Mouse (Mus musculus) adrenal gland, postnatal 14 days (tissue): ENCODE data around the gene Pde3a. TPM values are rescaled to one million over a fixed set of nuclear protein-coding genes. Genes with fewer than 3 reads are reported as not detected.

Experiments used
- DNase-seq: peaks from one replicate; pipeline ENCODE4 v3.0.0; 2021; ENCODE audit warnings: mixed read lengths
- total RNA-seq: library from RNA; stranded (reverse); gene quantifications from 2 replicates; pipeline ENCODE4 v1.2.3, GENCODE M21; 2021

The Pde3a gene
- total RNA-seq, 1 experiment from 2014 or later, result 15.6 TPM

GRCm38 (mm10) chr6:141328071-141328470, 79.0 kb downstream of the Pde3a start:
- DNase-seq, result no peak

- no peak for DNase-seq
Measured at GRCm38 (mm10) chr6:141331464-141331863, 82.4 kb downstream of the Pde3a start.

GRCm38 (mm10) chr6:141332613-141333165, 83.6 kb downstream of the Pde3a start:
- DNase-seq, result peak; percentile 19

GRCm38 (mm10) chr6:141333245-141333644, 84.2 kb downstream of the Pde3a start:
- peak; percentile 79 for DNase-seq

GRCm38 (mm10) chr6:141335878-141336277, 86.8 kb downstream of the Pde3a start:
- DNase-seq, result no peak

- no peak for DNase-seq
Measured at GRCm38 (mm10) chr6:141336438-141336837, 87.4 kb downstream of the Pde3a start.

- peak; percentile 46 for DNase-seq
Measured at GRCm38 (mm10) chr6:141337673-141338072, 88.6 kb downstream of the Pde3a start.

- no peak for DNase-seq
Measured at GRCm38 (mm10) chr6:141341385-141341784, 92.3 kb downstream of the Pde3a start.

- DNase-seq, result no peak
Measured at GRCm38 (mm10) chr6:141347870-141348269, 98.8 kb downstream of the Pde3a start.

GRCm38 (mm10) chr6:141348542-141348941, 99.5 kb downstream of the Pde3a start:
- no peak for DNase-seq

GRCm38 (mm10) chr6:141350261-141350660, 101.2 kb downstream of the Pde3a start:
- no peak for DNase-seq

- no peak for DNase-seq
Measured at GRCm38 (mm10) chr6:141352277-141352676, 103.2 kb downstream of the Pde3a start.

GRCm38 (mm10) chr6:141363664-141364063, 114.6 kb downstream of the Pde3a start:
- no peak for DNase-seq

- no peak for DNase-seq
Measured at GRCm38 (mm10) chr6:141367037-141367436, 118.0 kb downstream of the Pde3a start.

GRCm38 (mm10) chr6:141372697-141373096, 123.6 kb downstream of the Pde3a start:
- DNase-seq, result peak; percentile 12

GRCm38 (mm10) chr6:141374469-141375057, 125.5 kb downstream of the Pde3a start:
- no peak for DNase-seq

GRCm38 (mm10) chr6:141375155-141375554, 126.1 kb downstream of the Pde3a start:
- DNase-seq, result no peak

GRCm38 (mm10) chr6:141380927-141381326, 131.9 kb downstream of the Pde3a start:
- DNase-seq, result peak; percentile 9

GRCm38 (mm10) chr6:141381473-141381872, 132.4 kb downstream of the Pde3a start:
- DNase-seq, result no peak

GRCm38 (mm10) chr6:141381881-141382370, 132.9 kb downstream of the Pde3a start:
- no peak for DNase-seq

- no peak for DNase-seq
Measured at GRCm38 (mm10) chr6:141388104-141388503, 139.0 kb downstream of the Pde3a start.

- no peak for DNase-seq
Measured at GRCm38 (mm10) chr6:141395926-141396325, 146.9 kb downstream of the Pde3a start.

GRCm38 (mm10) chr6:141399411-141399810, 150.3 kb downstream of the Pde3a start:
- peak; percentile 21 for DNase-seq

GRCm38 (mm10) chr6:141403943-141404342, 154.9 kb downstream of the Pde3a start:
- DNase-seq, result no peak
